Mouse (Mus musculus) kidney, adult 10 weeks (tissue): ENCODE measurements around the gene Ddx43. TPM values are rescaled to one million over a fixed set of nuclear protein-coding genes. Genes with fewer than 3 reads are reported as not detected.

Experiments used
- polyA plus RNA-seq: library from polyadenylated mRNA; stranded (reverse); fragments of 350-450 nt; fragmentation: Illumina TruSeq; extraction: RNeasy Lipid Tissue Mini Kit (QIAGEN cat#74804); gene quantifications from one replicate; pipeline ENCODE4 v1.2.3, GENCODE M21; 2014; ENCODE audit warnings: low read depth, low replicate concordance

Gene Ddx43
- 0.24 TPM for polyA plus RNA-seq

DNA sequence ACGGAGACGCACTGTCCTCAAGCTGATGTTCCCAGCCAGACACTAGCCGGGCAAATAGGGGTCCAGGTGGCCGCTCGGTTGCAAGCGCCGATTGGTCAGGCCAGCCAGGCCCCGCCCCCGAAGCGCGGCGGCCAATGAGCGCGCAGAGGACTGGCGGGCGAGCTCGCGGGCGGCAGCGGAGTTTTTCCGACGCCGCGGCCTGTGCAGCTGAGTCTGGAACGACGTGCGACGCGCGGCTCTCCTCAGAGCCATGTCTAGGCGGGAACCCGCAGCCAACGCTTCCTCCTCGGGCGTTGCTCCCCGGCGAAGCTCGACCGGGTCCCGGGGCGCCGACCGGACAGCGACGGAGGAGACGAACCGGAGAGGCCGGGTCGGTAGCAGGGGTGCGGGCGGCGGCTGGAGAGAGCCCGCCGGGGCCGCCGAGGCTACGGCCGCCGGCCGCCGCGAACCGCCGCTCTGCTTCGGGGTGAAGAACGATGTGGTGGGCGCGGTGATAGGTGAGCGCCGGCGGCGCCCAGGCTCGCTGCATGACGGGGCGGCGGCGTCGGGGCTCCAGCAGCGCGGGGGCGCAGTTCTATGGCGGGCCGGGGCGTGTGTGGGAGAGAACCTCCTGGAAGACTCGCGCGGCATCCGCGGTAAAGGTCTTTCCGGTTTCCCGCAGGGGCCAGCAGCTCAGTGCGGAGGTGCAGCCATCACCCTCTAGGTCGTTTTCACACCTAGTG, at the start of gene Ddx43:
Ddx43 (plus strand) TSS at position 148 of the 722 bp plus-strand sequence.

DNA sequence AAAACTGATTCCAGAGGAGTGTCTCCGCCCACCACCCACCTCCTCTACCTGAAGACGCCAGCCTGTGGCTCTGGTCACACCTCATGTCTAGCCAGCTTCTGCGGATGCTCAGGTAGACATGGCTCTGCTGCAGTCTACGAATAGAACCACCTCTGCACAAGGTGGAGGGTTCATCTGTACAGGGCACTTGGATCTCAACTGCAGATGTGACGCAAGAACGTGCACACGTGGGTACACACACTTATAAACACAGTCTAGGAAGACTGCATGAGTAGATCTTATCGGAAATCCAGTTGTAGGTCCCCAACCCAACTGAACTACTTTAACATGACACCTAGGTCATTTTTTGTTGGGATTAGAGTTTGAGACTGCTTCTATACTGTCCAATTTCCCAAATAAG, 40.0 kb upstream of the Ddx43 start, which contains the start of gene Gsta2:
Gsta2 (minus strand) TSS at position 178 of the 400 bp plus-strand sequence.

DNA sequence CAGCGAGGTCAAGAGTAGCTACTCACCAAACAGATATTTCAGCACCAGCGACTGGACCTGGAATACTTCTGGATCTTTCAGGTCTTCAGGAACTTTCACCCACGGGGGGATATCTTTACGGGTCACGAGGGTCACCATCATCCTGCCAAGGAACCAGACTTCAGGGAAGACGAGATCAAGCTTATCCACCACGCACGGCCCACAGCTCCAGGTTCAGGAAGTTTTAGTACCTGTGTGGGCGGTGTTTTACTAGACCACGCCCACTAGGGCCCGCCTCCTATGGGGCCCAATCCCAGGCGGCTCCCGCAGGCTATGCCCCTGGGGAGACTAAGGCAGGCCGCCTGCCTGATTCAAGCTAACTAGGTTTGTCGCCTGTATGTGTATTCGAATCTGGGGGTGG, 27.6 kb upstream of the Ddx43 start, which contains the start of gene Dppa5a:
Dppa5a (minus strand) TSS at position 219 of the 400 bp plus-strand sequence.

DNA sequence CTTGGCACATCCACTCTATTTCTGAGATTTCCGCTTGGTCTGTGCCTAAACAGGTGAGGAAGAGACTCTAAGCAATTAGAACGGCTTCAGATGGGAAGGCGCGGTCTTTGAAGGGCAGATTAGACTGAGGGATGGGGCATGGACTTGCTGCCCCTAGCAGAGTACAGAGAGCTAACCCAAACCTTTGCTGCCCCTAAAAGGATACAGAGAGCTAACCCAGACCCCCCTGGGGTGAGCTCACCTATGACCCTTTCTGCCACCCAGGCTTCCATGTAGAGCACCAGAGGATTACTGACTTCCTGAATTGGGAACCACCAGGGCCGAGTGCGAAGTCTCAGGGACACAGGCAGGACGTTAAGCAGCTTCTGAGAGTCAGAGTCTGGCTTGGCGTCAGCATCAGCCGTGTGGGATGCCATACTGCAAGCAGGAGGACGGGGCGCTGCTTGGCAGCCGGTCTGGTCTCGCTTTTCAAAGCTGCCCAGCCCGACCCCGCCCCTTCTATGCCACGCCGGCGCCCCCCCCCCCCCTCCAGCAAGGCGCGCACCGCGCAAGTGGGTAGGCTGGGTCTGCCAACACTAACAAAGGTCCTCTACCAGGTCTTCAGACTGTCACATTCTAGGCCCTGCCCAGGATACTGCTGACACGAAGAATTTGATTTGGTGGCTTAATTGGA, 17.3 kb upstream of the Ddx43 start, which contains the start of gene Ooep:
Ooep (minus strand) TSS at position 613 of the 673 bp plus-strand sequence.

DNA sequence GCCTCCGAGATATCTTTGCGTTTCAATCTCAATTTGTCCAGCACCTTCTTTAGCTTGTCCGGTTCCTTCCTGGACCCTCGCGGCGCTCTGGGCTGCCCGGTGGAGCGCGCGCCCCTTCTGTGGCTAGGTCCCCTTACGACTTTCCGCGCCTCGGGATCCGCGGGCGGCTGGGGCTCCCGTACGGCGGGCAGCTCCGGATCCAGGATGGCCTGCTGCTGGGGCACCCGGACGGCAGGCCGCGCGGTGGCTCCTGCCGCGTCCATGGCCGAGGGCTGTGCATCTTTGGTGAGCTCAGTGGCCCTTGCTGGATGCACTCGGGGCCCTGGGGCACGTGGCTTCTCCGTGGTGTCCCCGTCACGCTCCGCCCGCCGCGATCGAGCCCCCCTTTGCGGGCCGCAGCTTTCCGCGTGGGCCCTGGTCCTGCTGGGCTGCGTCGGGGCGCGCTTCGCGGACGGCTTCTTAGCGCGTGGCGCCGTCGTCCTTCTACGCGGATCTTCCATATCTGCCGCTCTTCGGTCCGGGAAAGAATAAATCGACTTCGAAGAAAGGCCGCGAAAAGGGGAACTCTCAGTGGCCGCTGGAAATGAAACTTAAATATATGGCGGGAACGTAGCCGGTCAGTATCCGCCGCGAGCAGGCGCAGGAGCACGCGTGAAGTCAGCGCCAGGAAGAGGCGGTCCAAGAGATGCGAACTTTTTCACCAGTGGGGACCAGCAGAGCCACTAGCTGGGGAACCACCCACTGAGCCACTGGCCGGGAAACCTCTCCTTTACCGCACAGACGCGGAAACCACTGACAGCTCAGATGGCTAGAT, 47.2 kb downstream of the Ddx43 start, which contains the start of gene Cgas:
Cgas (minus strand) TSS at position 659 of the 814 bp plus-strand sequence.

DNA sequence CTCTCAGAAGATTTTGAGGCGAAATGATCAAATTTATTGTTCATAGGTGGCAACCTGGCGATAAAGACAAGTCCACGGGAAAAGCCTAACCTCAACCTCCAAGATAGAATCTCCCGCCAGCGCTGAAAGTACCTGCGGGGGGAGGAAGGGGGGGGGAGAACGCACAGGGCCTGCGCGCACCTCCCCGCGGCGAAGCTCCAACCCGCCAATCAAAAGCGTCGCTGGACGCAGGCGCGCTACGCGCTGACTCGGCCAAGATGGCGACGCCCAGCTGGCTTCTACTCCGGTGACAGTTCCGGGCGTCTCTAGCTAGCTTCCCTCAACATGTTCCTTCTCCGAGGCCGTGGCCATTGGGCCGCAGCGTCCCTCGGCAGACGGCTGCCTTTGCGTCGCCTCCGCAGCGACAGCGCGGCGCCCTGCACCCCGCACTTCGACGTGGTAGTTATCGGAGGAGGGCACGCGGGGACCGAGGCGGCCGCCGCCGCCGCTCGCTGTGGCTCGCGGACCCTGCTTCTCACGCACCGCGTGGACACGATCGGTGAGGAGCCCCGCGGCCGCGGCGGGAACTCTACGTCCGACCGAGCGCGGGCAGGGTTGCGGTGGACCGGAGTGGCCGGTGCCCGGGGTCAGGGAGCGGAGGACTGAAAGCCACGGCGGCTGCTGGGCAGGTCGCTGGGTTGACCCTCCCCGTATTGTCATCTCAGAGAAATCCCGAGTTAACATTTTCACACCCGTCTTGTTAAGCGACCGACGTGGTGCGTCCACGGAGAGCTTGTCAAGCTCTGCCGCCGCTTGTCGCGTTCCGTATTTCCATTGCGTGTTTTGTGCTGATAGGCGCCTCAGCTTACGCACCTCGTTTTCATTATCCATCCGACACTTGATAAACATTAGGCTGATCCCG, 52.6 kb downstream of the Ddx43 start, which contains the start of the genes Mto1 and Gm17324:
Mto1 (plus strand) TSS at position 236 of the 901 bp plus-strand sequence.
Gm17324 (minus strand) TSS at position 814 of the 901 bp plus-strand sequence.

Other genes with a start within 250 kb of the Ddx43 start
- gene Gsta4, start 213.0 kb upstream of the Ddx43 start, polyA plus RNA-seq = 117 TPM
- 11.3 TPM for gene Gsta1, start 165.1 kb upstream of the Ddx43 start, polyA plus RNA-seq
- not detected for gene Gm3776, start 138.6 kb upstream of the Ddx43 start, polyA plus RNA-seq
- gene Gm10639, start 105.9 kb upstream of the Ddx43 start, polyA plus RNA-seq = 86.5 TPM
- not detected for gene Omt2a, start 81.0 kb upstream of the Ddx43 start, polyA plus RNA-seq
- gene Omt2b, start 68.2 kb upstream of the Ddx43 start, polyA plus RNA-seq = not detected
- 2,120 TPM for gene Gsta2, start 40.0 kb upstream of the Ddx43 start, polyA plus RNA-seq
- not detected for gene Dppa5a, start 27.6 kb upstream of the Ddx43 start, polyA plus RNA-seq
- not detected for gene Ooep, start 17.1 kb upstream of the Ddx43 start, polyA plus RNA-seq
- 0.77 TPM for gene Cgas, start 47.5 kb downstream of the Ddx43 start, polyA plus RNA-seq
- 26.3 TPM for gene Mto1, start 52.4 kb downstream of the Ddx43 start, polyA plus RNA-seq
- not detected for gene Gm17324, start 53.0 kb downstream of the Ddx43 start, polyA plus RNA-seq
- gene Eef1a1, start 93.4 kb downstream of the Ddx43 start, polyA plus RNA-seq = 4,098 TPM
- gene Slc17a5, start 192.3 kb downstream of the Ddx43 start, polyA plus RNA-seq = 66.3 TPM
- 1.3 TPM for gene Cd109, start 219.8 kb downstream of the Ddx43 start, polyA plus RNA-seq